Mouse (Mus musculus) ES-Bruce4 (cell line): ENCODE data around the gene Hdgf. TPM values are rescaled to one million over a fixed set of nuclear protein-coding genes. Genes with fewer than 3 reads are reported as not detected.
A peak's percentile ranks its signal among the peaks of the same experiment; 100 is the strongest.
"Not testable (repeated sequence)": the region's sequence is repeated elsewhere in the genome, so short reads cannot be mapped to it uniquely, and the experiment has no call there.

Experiments used
- H3K27ac ChIP-seq: 2 replicates; pipeline ENCODE4 v1.5.1; 2012; ENCODE audit warnings: low read length, inconsistent platforms; ENCODE audit not compliant: insufficient read depth
- H3K27me3 ChIP-seq: 2 replicates; pipeline ENCODE4 v1.6.1; 2012; ENCODE audit warnings: mild to moderate bottlenecking, low read length, inconsistent platforms; ENCODE audit not compliant: control insufficient read depth, poor library complexity, insufficient read depth, severe bottlenecking
- H3K36me3 ChIP-seq: 2 replicates; pipeline ENCODE4 v1.6.1; 2012; ENCODE audit warnings: inconsistent platforms, mild to moderate bottlenecking, low read length, moderate library complexity; ENCODE audit not compliant: control insufficient read depth, poor library complexity, insufficient read depth, severe bottlenecking
- H3K4me1 ChIP-seq: one replicate; pipeline ENCODE4 v1.8.1; 2011; ENCODE audit warnings: low read length; ENCODE audit not compliant: control insufficient read depth, insufficient read depth
- H3K4me3 ChIP-seq: 2 replicates; pipeline ENCODE4 v1.5.1; 2011; ENCODE audit warnings: low read depth, mild to moderate bottlenecking, low read length
- H3K9ac ChIP-seq: 2 replicates; pipeline ENCODE4 v1.6.1; 2012; ENCODE audit warnings: low read depth, mild to moderate bottlenecking, inconsistent platforms; ENCODE audit not compliant: poor library complexity, severe bottlenecking
- H3K9me3 ChIP-seq: replicated peaks from 2 replicates; pipeline ENCODE4 v1.6.1; 2012; ENCODE audit warnings: mild to moderate bottlenecking, low read length, inconsistent platforms; ENCODE audit not compliant: control insufficient read depth, poor library complexity, insufficient read depth, severe bottlenecking
- CTCF ChIP-seq: IDR thresholded peaks from one replicate; pipeline ENCODE4 v1.8.1; 2011; ENCODE audit warnings: low read depth, low read length
- EP300 ChIP-seq: IDR thresholded peaks from 2 replicates; pipeline ENCODE4 v1.6.1; 2011; ENCODE audit warnings: low read depth, low read length; ENCODE audit not compliant: insufficient read depth
- POLR2A ChIP-seq: IDR thresholded peaks from one replicate; pipeline ENCODE4 v1.8.1; 2011; ENCODE audit warnings: low read length; ENCODE audit not compliant: insufficient read depth
- polyA plus RNA-seq: library from polyadenylated mRNA; stranded (reverse); fragments of >200 nt; gene quantifications from 2 replicates; pipeline ENCODE4 v1.2.4, GENCODE M21; 2011; ENCODE audit warnings: low read depth; ENCODE audit not compliant: missing spikeins, insufficient read depth, insufficient read length

Gene Hdgf
- polyA plus RNA-seq: 508 and 526 TPM in 2 replicates

GRCm38 (mm10) chr3:87905880-87906485, at the start of gene Hdgf:
Gene Hdgf, plus strand, starts transcription at chr3:87906321.
- no peaks in the 10 kb centered on the region for H3K27me3 ChIP-seq
- H3K4me1 ChIP-seq: no peaks in the 10 kb centered on the region
- no peaks in the 10 kb centered on the region for H3K36me3 ChIP-seq
- peak; percentile 25 for TF ChIP-seq POLR2A
- no peak for TF ChIP-seq EP300
- no peak for TF ChIP-seq CTCF
- peak within 1 kb of the TSS; percentile 97 for H3K9ac ChIP-seq
- H3K9me3 ChIP-seq: no peaks in the 10 kb centered on the region
- H3K4me3 ChIP-seq: peak within 1 kb of the TSS; percentile 86
- H3K27ac ChIP-seq: peak within 1 kb of the TSS; percentile 95

- H3K27me3 ChIP-seq: no peaks in the 10 kb centered on the region
- no peak overlapping the region for H3K27ac ChIP-seq
- H3K4me3 ChIP-seq: no peak overlapping the region
- H3K4me1 ChIP-seq: no peaks in the 10 kb centered on the region
- H3K9ac ChIP-seq: no peak overlapping the region
- no peak for TF ChIP-seq POLR2A
- TF ChIP-seq CTCF: no peak
- TF ChIP-seq EP300: no peak
- H3K9me3 ChIP-seq: no peaks in the 10 kb centered on the region
- H3K36me3 ChIP-seq: peaks cover 33% of the 10 kb centered on the region
Measured at GRCm38 (mm10) chr3:87857666-87858065, 48.5 kb upstream of the Hdgf start.

- no peaks in the 10 kb centered on the region for H3K9me3 ChIP-seq
- no peaks in the 10 kb centered on the region for H3K4me1 ChIP-seq
- H3K4me3 ChIP-seq: no peak overlapping the region
- no peaks in the 10 kb centered on the region for H3K27me3 ChIP-seq
- peaks cover 43% of the 10 kb centered on the region for H3K36me3 ChIP-seq
- no peak for TF ChIP-seq EP300
- peak; percentile 61 for TF ChIP-seq CTCF
- TF ChIP-seq POLR2A: no peak
- no peak overlapping the region for H3K27ac ChIP-seq
- no peak overlapping the region for H3K9ac ChIP-seq
Measured at GRCm38 (mm10) chr3:87859813-87860212, 46.3 kb upstream of the Hdgf start.

GRCm38 (mm10) chr3:87864111-87864510, 42.0 kb upstream of the Hdgf start:
- peaks cover 59% of the 10 kb centered on the region for H3K36me3 ChIP-seq
- H3K27ac ChIP-seq: 0 out of 2 replicates have a peak overlapping the region, but pooled peaks have one; percentile 42
- H3K4me1 ChIP-seq, H3K9me3 ChIP-seq, H3K4me3 ChIP-seq, H3K9ac ChIP-seq, H3K27me3 ChIP-seq: not testable (repeated sequence)

- Histone ChIP-seq H3K9ac (no peak overlapping the region), H3K9me3 (no peaks in the 10 kb centered on the region), H3K4me1 (no peaks in the 10 kb centered on the region), H3K4me3 (no peak overlapping the region), H3K36me3 (peaks cover 26% of the 10 kb centered on the region), H3K27ac (no peak overlapping the region), H3K27me3 (no peaks in the 10 kb centered on the region)
- TF ChIP-seq EP300 (no peak), CTCF (no peak), POLR2A (no peak)
Measured at GRCm38 (mm10) chr3:87877730-87878129, 28.4 kb upstream of the Hdgf start.

- peak overlapping the region; percentile 91 for H3K4me3 ChIP-seq
- TF ChIP-seq EP300 (no peak), POLR2A (no peak), CTCF (no peak)
- H3K27me3 ChIP-seq: no peaks in the 10 kb centered on the region
- H3K27ac ChIP-seq: 0 out of 2 replicates have a peak overlapping the region, but pooled peaks have one; percentile 0
- H3K9me3 ChIP-seq: no peaks in the 10 kb centered on the region
- no peaks in the 10 kb centered on the region for H3K4me1 ChIP-seq
- peak overlapping the region; percentile 96 for H3K9ac ChIP-seq
- peaks cover 8% of the 10 kb centered on the region for H3K36me3 ChIP-seq
Measured at GRCm38 (mm10) chr3:87884291-87884690, 21.8 kb upstream of the Hdgf start.
